ENCODE assay signal across 9 mouse cellular contexts in the genomic region with DNA sequence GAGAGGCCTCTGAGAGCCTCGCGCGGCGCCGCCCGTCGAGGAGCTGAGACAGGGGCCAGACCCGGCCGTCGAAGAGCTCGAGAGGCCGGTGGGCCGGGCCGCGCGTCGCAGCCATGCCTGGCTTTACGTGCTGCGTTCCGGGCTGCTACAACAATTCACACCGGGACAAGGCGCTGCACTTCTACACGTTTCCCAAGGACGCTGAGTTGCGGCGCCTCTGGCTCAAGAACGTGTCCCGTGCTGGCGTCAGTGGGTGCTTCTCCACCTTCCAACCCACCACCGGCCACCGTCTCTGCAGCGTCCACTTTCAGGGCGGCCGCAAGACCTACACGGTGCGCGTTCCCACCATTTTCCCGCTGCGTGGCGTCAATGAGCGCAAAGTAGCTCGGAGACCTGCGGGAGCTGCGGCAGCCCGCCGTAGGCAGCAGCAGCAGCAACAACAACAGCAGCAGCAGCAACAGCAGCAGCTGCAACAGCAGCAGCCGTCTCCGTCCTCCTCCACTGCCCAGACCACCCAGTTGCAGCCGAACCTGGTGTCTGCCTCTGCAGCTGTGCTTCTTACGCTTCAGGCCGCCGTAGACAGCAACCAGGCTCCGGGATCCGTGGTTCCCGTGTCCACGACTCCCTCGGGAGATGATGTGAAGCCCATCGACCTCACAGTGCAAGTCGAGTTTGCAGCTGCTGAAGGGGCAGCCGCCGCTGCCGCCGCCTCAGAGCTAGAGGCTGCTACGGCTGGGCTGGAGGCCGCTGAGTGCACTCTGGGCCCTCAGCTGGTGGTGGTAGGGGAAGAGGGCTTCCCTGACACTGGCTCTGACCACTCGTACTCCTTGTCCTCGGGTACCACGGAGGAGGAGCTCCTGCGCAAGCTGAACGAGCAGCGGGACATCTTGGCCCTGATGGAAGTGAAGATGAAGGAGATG. TPM values are rescaled to one million over a fixed set of nuclear protein-coding genes. Genes with fewer than 3 reads are reported as not detected.
DNase-seq lines count a peak whose midpoint lies in the region; ATAC-seq and TF ChIP-seq lines count a peak whose summit lies in the region.
"Had no signal": no experiment of that assay in that cellular context is flagged by ENCODE, and none has a peak within 500 bp of the region (broad histone marks: within the 10 kb centered on the region; RNA-seq: fewer than 3 reads in every experiment).

No protein-coding gene starts in this region.

- H3K9me3 ChIP-seq in E14TG2a.4 (ENCODE audit: low read length), result no peaks in the 10 kb centered on the region

- intact Hi-C loops in heart, postnatal 14 days (cut with DNase I), result loop anchor here (2.0 to 5.0 kb wide), 3 partner anchors 37 to 75 kb away; a partner anchor contains a TSS

- no peaks in the 10 kb centered on the region; the same call in 1 of the 2 replicates for H3K27me3 ChIP-seq in E14TG2a.4 (ENCODE audit: insufficient read depth, low read length)
- H3K27me3 ChIP-seq in small intestine, adult 2 months (ENCODE audit: control insufficient read depth, insufficient read depth, low read length), result no peaks in the 10 kb centered on the region

- no peak for TF ChIP-seq CTCF in E14TG2a.4 (conservative IDR thresholded peaks at IDR 0.05; ENCODE audit: low read length)
- no peak for TF ChIP-seq CTCF in small intestine, adult 2 months (IDR thresholded peaks at IDR 0.05; ENCODE audit: extremely low read depth, insufficient read length, insufficient replicate concordance, low read depth, low read length)

- H3K4me1 ChIP-seq in E14TG2a.4 (replicated peaks; ENCODE audit: low read depth, low read length), result peaks cover 70% of the 10 kb centered on the region
- peaks cover 9% of the 10 kb centered on the region for H3K4me1 ChIP-seq in small intestine, adult 2 months (ENCODE audit: control insufficient read depth, insufficient read depth, insufficient read length, low read length)

- peak; percentile 75 for DNase-seq in adrenal gland, postnatal 14 days
- DNase-seq in heart, postnatal 14 days, result peak; percentile 54 to 65
- peak; percentile 56 to 67 for DNase-seq in layer of hippocampus, postnatal 36 days
- peak; percentile 47 for DNase-seq in lung, postnatal 36 days

- under 1% methylated on average over 71 of the region's 71 CpGs for WGBS in small intestine, adult 2 months

- peak; percentile 5; the same call in 1 of the 2 replicates for ATAC-seq in erythroid progenitor cell, adult 5-6 weeks (replicated peaks; ENCODE audit: low FRiP score, poor library complexity, severe bottlenecking)
- ATAC-seq in granulocyte monocyte progenitor cell, adult 5-6 weeks (replicated peaks; ENCODE audit: poor library complexity, severe bottlenecking), result no peak

- peaks cover 32% of the 10 kb centered on the region for H3K36me3 ChIP-seq in E14TG2a.4 (ENCODE audit: insufficient read depth, low read length)
- no peaks in the 10 kb centered on the region for H3K36me3 ChIP-seq in small intestine, adult 2 months (ENCODE audit: control insufficient read depth, insufficient read depth, low read length)

- peak overlapping the region; percentile 93 for H3K4me3 ChIP-seq in E14TG2a.4 (replicated peaks; ENCODE audit: low read length)
- peak overlapping the region; percentile 78 for H3K4me3 ChIP-seq in small intestine, adult 2 months (ENCODE audit: low read depth, low read length)

- 0 out of 2 replicates have a peak, but pooled peaks have one; percentile 4 for TF ChIP-seq POLR2A in small intestine, adult 2 months (IDR thresholded peaks at IDR 0.05; ENCODE audit: low read depth, low read length)

- peak overlapping the region; percentile 42 for H3K27ac ChIP-seq in small intestine, adult 2 months (ENCODE audit: insufficient read depth, low read depth, low read length)

RNA-seq across cellular contexts. Expression of a gene that starts 0.6 kb away (rescaled TPM):
- total RNA-seq in adrenal gland, postnatal 14 days (2021), result 30.9 and 31.0 TPM in 2 replicates
- 9.6 and 22.0 TPM in 2 replicates for total RNA-seq in erythroid progenitor cell, adult 5-6 weeks (2015; ENCODE audit: low replicate concordance)
- 11.0 and 18.6 TPM in 2 replicates for total RNA-seq in erythroid progenitor cell, adult 5-6 weeks (2017; ENCODE audit: low replicate concordance)
- 10 to 100 TPM; 27.5 to 29.1 TPM for total RNA-seq in heart, postnatal 14 days (2021)
- 10 to 100 TPM; 42.2 to 42.3 TPM for total RNA-seq in layer of hippocampus, postnatal 36 days (2021)
- polyA plus RNA-seq in small intestine, adult 2 months (2012; rRNA removed), result 24.1 and 39.4 TPM in 2 replicates
- total RNA-seq in granulocyte monocyte progenitor cell, adult 5-6 weeks (2014; fragmentation: Nextera tagmentation), result 20.4 and 30.1 TPM in 2 replicates
- 29.9 and 36.8 TPM in 2 replicates for total RNA-seq in granulocyte monocyte progenitor cell, adult 5-6 weeks (2017)

RNA-seq across cellular contexts. Expression of a gene that starts 2.4 kb away (rescaled TPM):
- total RNA-seq in adrenal gland, postnatal 14 days (2021), result 8.5 and 11.2 TPM in 2 replicates
- total RNA-seq in erythroid progenitor cell, adult 5-6 weeks (2015; ENCODE audit: low replicate concordance), result 57.0 and 57.3 TPM in 2 replicates
- 55.2 and 94.3 TPM in 2 replicates for total RNA-seq in erythroid progenitor cell, adult 5-6 weeks (2017; ENCODE audit: low replicate concordance)
- 1 to 10 TPM; 3.2 to 4.2 TPM for total RNA-seq in heart, postnatal 14 days (2021)
- total RNA-seq in layer of hippocampus, postnatal 36 days (2021), result 10 to 100 TPM; 14.2 to 15.2 TPM
- polyA plus RNA-seq in small intestine, adult 2 months (2012; rRNA removed), result 5.6 and 9.7 TPM in 2 replicates
- total RNA-seq in granulocyte monocyte progenitor cell, adult 5-6 weeks (2014; fragmentation: Nextera tagmentation), result 21.4 and 22.0 TPM in 2 replicates
- 9.9 and 10.0 TPM in 2 replicates for total RNA-seq in granulocyte monocyte progenitor cell, adult 5-6 weeks (2017)

RNA-seq across cellular contexts. Expression of a gene that starts 4.9 kb away (rescaled TPM):
- total RNA-seq in adrenal gland, postnatal 14 days (2021), result 22.3 and 41.4 TPM in 2 replicates
- 57.8 and 102 TPM in 2 replicates for total RNA-seq in erythroid progenitor cell, adult 5-6 weeks (2015; ENCODE audit: low replicate concordance)
- 15.3 and 42.5 TPM in 2 replicates for total RNA-seq in erythroid progenitor cell, adult 5-6 weeks (2017; ENCODE audit: low replicate concordance)
- total RNA-seq in heart, postnatal 14 days (2021), result 10 to 100 TPM; 27.2 to 34.3 TPM
- 10 to 100 TPM; 27.6 to 36.3 TPM for total RNA-seq in layer of hippocampus, postnatal 36 days (2021)
- polyA plus RNA-seq in small intestine, adult 2 months (2012; rRNA removed), result 11.5 and 15.3 TPM in 2 replicates
- 158 and 185 TPM in 2 replicates for total RNA-seq in granulocyte monocyte progenitor cell, adult 5-6 weeks (2014; fragmentation: Nextera tagmentation)
- total RNA-seq in granulocyte monocyte progenitor cell, adult 5-6 weeks (2017), result 59.3 and 120 TPM in 2 replicates

RNA-seq across cellular contexts. Expression of a gene that starts 25.2 kb away (rescaled TPM):
- 30.1 and 33.5 TPM in 2 replicates for total RNA-seq in adrenal gland, postnatal 14 days (2021)
- total RNA-seq in erythroid progenitor cell, adult 5-6 weeks (2015; ENCODE audit: low replicate concordance), result 12.2 and 15.9 TPM in 2 replicates
- 22.1 and 25.5 TPM in 2 replicates for total RNA-seq in erythroid progenitor cell, adult 5-6 weeks (2017; ENCODE audit: low replicate concordance)
- 10 to 100 TPM; 26.8 to 28.4 TPM for total RNA-seq in heart, postnatal 14 days (2021)
- 10 to 100 TPM; 59.2 to 68.2 TPM for total RNA-seq in layer of hippocampus, postnatal 36 days (2021)
- polyA plus RNA-seq in small intestine, adult 2 months (2012; rRNA removed), result 35.3 and 55.8 TPM in 2 replicates
- total RNA-seq in granulocyte monocyte progenitor cell, adult 5-6 weeks (2014; fragmentation: Nextera tagmentation), result 26.7 and 29.3 TPM in 2 replicates
- 26.4 and 42.3 TPM in 2 replicates for total RNA-seq in granulocyte monocyte progenitor cell, adult 5-6 weeks (2017)

RNA-seq across cellular contexts. Expression of a gene that starts 28.0 kb away (rescaled TPM):
- not detected in 2 replicates for total RNA-seq in adrenal gland, postnatal 14 days (2021)
- 2.9 TPM in 1 of 2 replicates, not detected in the other for total RNA-seq in erythroid progenitor cell, adult 5-6 weeks (2015; ENCODE audit: low replicate concordance)
- total RNA-seq in erythroid progenitor cell, adult 5-6 weeks (2017; ENCODE audit: low replicate concordance), result 1.4 TPM in 1 of 2 replicates, not detected in the other
- under 1 TPM in 1 of 2 experiments, not detected in 1; 0.38 TPM for total RNA-seq in heart, postnatal 14 days (2021)
- total RNA-seq in layer of hippocampus, postnatal 36 days (2021), result under 1 TPM in 1 of 2 experiments, not detected in 1; 0.22 TPM
- polyA plus RNA-seq in small intestine, adult 2 months (2012; rRNA removed), result not detected in 2 replicates
- total RNA-seq in granulocyte monocyte progenitor cell, adult 5-6 weeks (2014; fragmentation: Nextera tagmentation), result not detected in 2 replicates
- not detected in 2 replicates for total RNA-seq in granulocyte monocyte progenitor cell, adult 5-6 weeks (2017)
- polyA plus RNA-seq: frontal cortex, adult 2 months had no signal
